Mouse (Mus musculus) spleen, adult 2 months (tissue): ENCODE data around the gene Flii.

ENCODE experiments used
- CTCF ChIP-seq: fragments of 200-500 bp; IDR thresholded peaks from 2 replicates; pipeline ENCODE4 v1.5.1; 2011; ENCODE audit warnings: mild to moderate bottlenecking, inconsistent platforms; ENCODE audit not compliant: insufficient read depth, insufficient read length, insufficient replicate concordance; ENCODE audit errors: extremely low read depth
- POLR2A ChIP-seq: fragments of 200-500 bp; IDR thresholded peaks from 2 replicates; pipeline ENCODE4 v1.6.1; 2011; ENCODE audit warnings: low read depth, low read length, inconsistent platforms

GRCm38 (mm10) chr11:60774841-60775240 lies 47.8 kb upstream of the Flii start:
- TF ChIP-seq CTCF (no peak), POLR2A (no peak)
